Mouse (Mus musculus) small intestine, adult 2 months (tissue): ENCODE measurements at regions not wholly inside any gene's neighbourhood (a gene's known extent, or its start where the extent isn't known, plus 50 kb on each side); places are given as distances from the start of the nearest gene placed in this dataset.

Experiments used
- CTCF ChIP-seq: fragments of 200-500 bp; IDR thresholded peaks from 2 replicates; pipeline ENCODE4 v1.5.1; 2012; ENCODE audit warnings: low read depth, mild to moderate bottlenecking, control low read depth, inconsistent platforms, low read length, moderate library complexity, mixed read lengths; ENCODE audit not compliant: insufficient replicate concordance, insufficient read length; ENCODE audit errors: extremely low read depth
- POLR2A ChIP-seq: fragments of 200-500 bp; IDR thresholded peaks from 2 replicates; pipeline ENCODE4 v1.6.1; 2012; ENCODE audit warnings: low read depth, mild to moderate bottlenecking, control low read depth, inconsistent platforms, low read length, moderate library complexity

DNA sequence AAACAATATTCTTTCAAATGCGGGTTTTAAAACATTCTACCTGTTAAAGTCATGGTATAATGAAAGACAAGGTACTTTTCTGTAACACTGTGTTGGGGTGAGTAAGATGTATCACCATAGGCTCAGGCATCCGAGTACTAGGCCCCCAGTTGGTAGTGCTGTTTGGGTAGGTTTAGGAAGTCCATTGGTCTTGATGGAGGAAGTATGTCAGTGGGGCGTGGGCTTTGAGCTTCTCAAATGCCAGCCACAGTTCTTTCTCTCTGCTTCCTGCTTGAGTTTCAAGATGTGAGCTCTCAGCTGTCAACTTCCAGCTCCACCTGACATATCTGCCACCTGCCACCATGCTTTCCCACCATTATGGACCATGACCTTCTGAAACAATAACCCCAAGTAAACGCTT is 267.7 kb upstream of the Acvr2a start:
- TF ChIP-seq POLR2A = no peak
- TF ChIP-seq CTCF = no peak
